Mouse (Mus musculus): ENCODE measurements around the gene Pdzd2. TPM values are rescaled to one million over a fixed set of nuclear protein-coding genes. Genes with fewer than 3 reads are reported as not detected.

Gene Pdzd2
- polyA plus RNA-seq, 1 experiment from 2014 or later: 1.0 TPM

- no peak for ATAC-seq (ENCODE audit: low read depth)
- 57% methylated on average over 4 of the region's 4 CpGs for WGBS (ENCODE audit: insufficient replicate concordance)
Observed at GRCm38 (mm10) chr15:12593094-12593493, 146.6 kb downstream of the Pdzd2 start.

GRCm38 (mm10) chr15:12592628-12593027, 147.1 kb downstream of the Pdzd2 start:
- H3K27me3 ChIP-seq (ENCODE audit: control insufficient read depth, insufficient read depth, low read depth, low read length): no peaks in the 10 kb centered on the region
- H3K36me3 ChIP-seq (ENCODE audit: control insufficient read depth, insufficient read depth): no peaks in the 10 kb centered on the region
- no peak overlapping the region for H3K9ac ChIP-seq (ENCODE audit: low read depth, low read length)
- H3K9me3 ChIP-seq (replicated peaks; ENCODE audit: control insufficient read depth, low read length): no peaks in the 10 kb centered on the region
- no peak for ATAC-seq (ENCODE audit: low read depth)
- H3K4me3 ChIP-seq (ENCODE audit: low read depth, low read length): no peak overlapping the region
- no peak overlapping the region for H3K4me2 ChIP-seq (ENCODE audit: low read depth, low read length)
- WGBS (ENCODE audit: insufficient replicate concordance): 13% methylated on average over 3 of the region's 3 CpGs
- H3K27ac ChIP-seq (ENCODE audit: low read length): no peak overlapping the region
- H3K4me1 ChIP-seq (ENCODE audit: control insufficient read depth, low read depth, low read length): no peaks in the 10 kb centered on the region

More at GRCm38 (mm10) chr15:12593094-12593493, 146.6 kb downstream of the Pdzd2 start:
- Histone ChIP-seq H3K4me3 (ENCODE audit: low read depth, low read length) (no peak overlapping the region), H3K4me2 (ENCODE audit: low read depth, low read length) (no peak overlapping the region), H3K36me3 (ENCODE audit: control insufficient read depth, insufficient read depth) (no peaks in the 10 kb centered on the region), H3K27ac (ENCODE audit: low read length) (no peak overlapping the region), H3K4me1 (ENCODE audit: control insufficient read depth, low read depth, low read length) (no peaks in the 10 kb centered on the region), H3K9ac (ENCODE audit: low read depth, low read length) (no peak overlapping the region), H3K9me3 (replicated peaks; ENCODE audit: control insufficient read depth, low read length) (no peaks in the 10 kb centered on the region), H3K27me3 (ENCODE audit: control insufficient read depth, insufficient read depth, low read depth, low read length) (no peaks in the 10 kb centered on the region)

GRCm38 (mm10) chr15:12588661-12589060, 151.1 kb downstream of the Pdzd2 start:
- H3K9me3 ChIP-seq (replicated peaks; ENCODE audit: control insufficient read depth, low read length): no peaks in the 10 kb centered on the region
- no peak overlapping the region for H3K27ac ChIP-seq (ENCODE audit: low read length)
- H3K27me3 ChIP-seq (ENCODE audit: control insufficient read depth, insufficient read depth, low read depth, low read length): no peaks in the 10 kb centered on the region
- no peaks in the 10 kb centered on the region for H3K4me1 ChIP-seq (ENCODE audit: control insufficient read depth, low read depth, low read length)
- no peak for ATAC-seq (ENCODE audit: low read depth)
- no peak overlapping the region for H3K9ac ChIP-seq (ENCODE audit: low read depth, low read length)
- H3K4me3 ChIP-seq (ENCODE audit: low read depth, low read length): no peak overlapping the region
- WGBS (ENCODE audit: insufficient replicate concordance): 60% methylated on average over 3 of the region's 3 CpGs
- H3K4me2 ChIP-seq (ENCODE audit: low read depth, low read length): no peak overlapping the region
- H3K36me3 ChIP-seq (ENCODE audit: control insufficient read depth, insufficient read depth): no peaks in the 10 kb centered on the region

DNA sequence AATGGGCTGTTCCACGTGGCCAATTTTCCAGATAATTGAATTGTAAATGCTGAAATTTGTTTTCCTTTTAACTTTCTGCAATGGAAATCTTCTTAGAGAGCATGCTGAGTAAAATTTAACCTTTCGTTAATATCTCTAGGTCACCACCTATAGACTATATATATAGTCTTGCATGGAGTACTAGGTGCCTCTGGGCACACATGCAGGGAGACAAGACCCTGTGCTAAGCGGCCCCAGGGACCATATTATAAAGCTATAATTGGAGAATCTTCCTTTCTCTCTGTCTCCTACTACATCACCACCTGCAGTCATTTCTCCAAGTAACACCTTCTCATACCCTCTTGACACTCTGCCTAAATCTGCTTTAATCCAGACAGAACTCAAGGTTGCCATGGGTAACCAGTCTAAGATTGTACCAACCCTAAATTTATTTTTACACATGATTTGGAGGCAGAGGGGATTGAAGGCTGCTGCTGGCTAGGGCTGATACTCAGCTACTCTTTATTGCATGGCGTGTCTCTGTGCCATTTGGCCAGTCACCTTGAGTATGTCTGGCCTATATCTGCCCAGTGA, 152.8 kb downstream of the Pdzd2 start:
- WGBS (ENCODE audit: insufficient replicate concordance): 51% methylated on average over 4 of the region's 4 CpGs
- ATAC-seq (ENCODE audit: low read depth): no peak
- Histone ChIP-seq H3K4me2 (ENCODE audit: low read depth, low read length) (no peak overlapping the region), H3K9me3 (replicated peaks; ENCODE audit: control insufficient read depth, low read length) (no peaks in the 10 kb centered on the region), H3K4me3 (ENCODE audit: low read depth, low read length) (no peak overlapping the region), H3K36me3 (ENCODE audit: control insufficient read depth, insufficient read depth) (no peaks in the 10 kb centered on the region), H3K4me1 (ENCODE audit: control insufficient read depth, low read depth, low read length) (no peaks in the 10 kb centered on the region), H3K9ac (ENCODE audit: low read depth, low read length) (no peak overlapping the region), H3K27me3 (ENCODE audit: control insufficient read depth, insufficient read depth, low read depth, low read length) (no peaks in the 10 kb centered on the region), H3K27ac (ENCODE audit: low read length) (no peak overlapping the region)

DNA sequence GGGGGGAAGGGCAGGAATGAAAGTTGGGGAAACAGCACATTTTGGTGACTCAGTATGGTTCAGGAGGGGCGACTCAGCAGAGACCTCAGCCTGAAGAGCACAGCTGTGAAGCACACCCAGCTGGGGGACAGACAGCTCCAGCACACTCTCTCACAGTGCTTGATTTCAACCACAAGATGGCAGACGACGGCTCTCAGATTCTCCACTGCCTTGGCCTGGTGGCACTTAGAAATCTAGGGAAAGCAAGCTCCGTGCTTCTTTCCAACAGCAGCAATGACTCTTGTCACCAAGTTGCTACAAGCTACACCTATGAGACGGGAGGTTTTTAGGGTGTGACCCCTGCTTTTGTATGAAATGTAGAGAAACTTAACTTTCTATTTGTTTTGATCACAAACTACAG, 153.6 kb downstream of the Pdzd2 start:
- no peak overlapping the region for H3K4me3 ChIP-seq (ENCODE audit: low read depth, low read length)
- 7% methylated on average over 5 of the region's 5 CpGs for WGBS (ENCODE audit: insufficient replicate concordance)
- H3K4me2 ChIP-seq (ENCODE audit: low read depth, low read length): no peak overlapping the region
- no peaks in the 10 kb centered on the region for H3K36me3 ChIP-seq (ENCODE audit: control insufficient read depth, insufficient read depth)
- no peaks in the 10 kb centered on the region for H3K4me1 ChIP-seq (ENCODE audit: control insufficient read depth, low read depth, low read length)
- no peak overlapping the region for H3K27ac ChIP-seq (ENCODE audit: low read length)
- ATAC-seq (ENCODE audit: low read depth): no peak
- H3K27me3 ChIP-seq (ENCODE audit: control insufficient read depth, insufficient read depth, low read depth, low read length): no peaks in the 10 kb centered on the region
- no peak overlapping the region for H3K9ac ChIP-seq (ENCODE audit: low read depth, low read length)
- no peaks in the 10 kb centered on the region for H3K9me3 ChIP-seq (replicated peaks; ENCODE audit: control insufficient read depth, low read length)

- Histone ChIP-seq H3K9me3 (replicated peaks; ENCODE audit: control insufficient read depth, low read length) (no peaks in the 10 kb centered on the region), H3K36me3 (ENCODE audit: control insufficient read depth, insufficient read depth) (no peaks in the 10 kb centered on the region), H3K4me2 (ENCODE audit: low read depth, low read length) (no peak overlapping the region), H3K4me1 (ENCODE audit: control insufficient read depth, low read depth, low read length) (no peaks in the 10 kb centered on the region), H3K27me3 (ENCODE audit: control insufficient read depth, insufficient read depth, low read depth, low read length) (no peaks in the 10 kb centered on the region), H3K9ac (ENCODE audit: low read depth, low read length) (no peak overlapping the region), H3K27ac (ENCODE audit: low read length) (no peak overlapping the region), H3K4me3 (ENCODE audit: low read depth, low read length) (no peak overlapping the region)
- no peak; the same call in 1 of the 2 replicates for ATAC-seq (ENCODE audit: low read depth)
- 57% methylated on average over 3 of the region's 3 CpGs for WGBS (ENCODE audit: insufficient replicate concordance)
Observed at GRCm38 (mm10) chr15:12583051-12583450, 156.7 kb downstream of the Pdzd2 start.

DNA sequence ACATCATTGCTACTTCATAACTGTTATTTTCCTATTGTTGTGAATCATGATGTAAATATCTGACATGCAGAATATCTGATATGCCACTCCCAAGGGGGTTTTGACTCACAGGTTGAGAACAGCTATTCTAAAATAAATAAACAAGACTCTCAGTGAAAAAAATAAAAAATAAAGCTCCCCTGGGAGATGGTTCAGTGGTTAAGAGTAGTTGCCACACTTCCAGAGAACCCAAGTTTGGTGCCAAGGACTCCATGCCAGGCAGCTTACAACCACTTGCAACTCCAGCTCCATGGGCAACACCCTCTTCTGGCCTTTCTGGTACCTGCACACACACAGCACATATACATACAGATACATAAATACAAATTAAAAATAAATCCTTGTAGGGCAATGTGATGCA, 157.3 kb downstream of the Pdzd2 start:
- Histone ChIP-seq H3K4me2 (ENCODE audit: low read depth, low read length) (no peak overlapping the region), H3K27me3 (ENCODE audit: control insufficient read depth, insufficient read depth, low read depth, low read length) (no peaks in the 10 kb centered on the region), H3K4me3 (ENCODE audit: low read depth, low read length) (no peak overlapping the region), H3K36me3 (ENCODE audit: control insufficient read depth, insufficient read depth) (no peaks in the 10 kb centered on the region), H3K4me1 (ENCODE audit: control insufficient read depth, low read depth, low read length) (no peaks in the 10 kb centered on the region), H3K9me3 (replicated peaks; ENCODE audit: control insufficient read depth, low read length) (no peaks in the 10 kb centered on the region), H3K27ac (ENCODE audit: low read length) (no peak overlapping the region), H3K9ac (ENCODE audit: low read depth, low read length) (no peak overlapping the region)
- ATAC-seq (ENCODE audit: low read depth): no peak

DNA sequence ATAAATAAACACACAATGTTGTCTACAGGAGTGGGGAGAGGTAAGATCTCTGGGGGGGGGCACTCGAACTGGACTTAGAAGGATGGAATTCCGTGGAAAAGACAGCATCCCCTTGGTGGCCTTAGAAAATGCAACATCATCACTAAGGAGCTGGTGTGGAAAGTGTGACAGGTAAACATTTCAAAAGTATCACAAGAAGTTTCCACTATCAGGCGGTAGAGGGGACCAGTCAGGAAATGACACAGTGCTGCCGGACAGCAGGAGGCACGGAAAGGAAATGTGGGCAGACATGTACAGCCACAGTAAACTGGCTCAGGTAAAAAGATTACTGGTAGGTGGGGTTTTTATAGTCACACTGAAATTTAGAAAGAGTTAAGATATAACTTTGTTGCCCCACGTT, 160.5 kb downstream of the Pdzd2 start:
- Histone ChIP-seq H3K4me3 (ENCODE audit: low read depth, low read length) (no peak overlapping the region), H3K36me3 (ENCODE audit: control insufficient read depth, insufficient read depth) (no peaks in the 10 kb centered on the region), H3K4me2 (ENCODE audit: low read depth, low read length) (no peak overlapping the region), H3K9ac (ENCODE audit: low read depth, low read length) (no peak overlapping the region), H3K27ac (ENCODE audit: low read length) (no peak overlapping the region), H3K9me3 (replicated peaks; ENCODE audit: control insufficient read depth, low read length) (no peaks in the 10 kb centered on the region), H3K27me3 (ENCODE audit: control insufficient read depth, insufficient read depth, low read depth, low read length) (no peaks in the 10 kb centered on the region), H3K4me1 (ENCODE audit: control insufficient read depth, low read depth, low read length) (no peaks in the 10 kb centered on the region)
- no peak for ATAC-seq (ENCODE audit: low read depth)
- WGBS (ENCODE audit: insufficient replicate concordance): 22% methylated on average over 6 of the region's 6 CpGs

- H3K36me3 ChIP-seq (ENCODE audit: control insufficient read depth, insufficient read depth): no peaks in the 10 kb centered on the region
- no peak overlapping the region for H3K9ac ChIP-seq (ENCODE audit: low read depth, low read length)
- H3K27ac ChIP-seq (ENCODE audit: low read length): no peak overlapping the region
- no peaks in the 10 kb centered on the region for H3K4me1 ChIP-seq (ENCODE audit: control insufficient read depth, low read depth, low read length)
- H3K9me3 ChIP-seq (replicated peaks; ENCODE audit: control insufficient read depth, low read length): no peaks in the 10 kb centered on the region
- no peak overlapping the region for H3K4me3 ChIP-seq (ENCODE audit: low read depth, low read length)
- no peaks in the 10 kb centered on the region for H3K27me3 ChIP-seq (ENCODE audit: control insufficient read depth, insufficient read depth, low read depth, low read length)
- H3K4me2 ChIP-seq (ENCODE audit: low read depth, low read length): no peak overlapping the region
- no peak for ATAC-seq (ENCODE audit: low read depth)
- WGBS (ENCODE audit: insufficient replicate concordance): 51% methylated on average over 5 of the region's 5 CpGs
Observed at GRCm38 (mm10) chr15:12578276-12578675, 161.4 kb downstream of the Pdzd2 start.
